Mouse (Mus musculus): ENCODE results near the gene Ralgps2. TPM values are rescaled to one million over a fixed set of nuclear protein-coding genes. Genes with fewer than 3 reads are reported as not detected.

Ralgps2 gene
- total RNA-seq, 2 experiments from 2014 or later = 3.9 to 20.1 TPM

GRCm38 (mm10) chr1:156779595-156779994, 159.8 kb downstream of the Ralgps2 start:
- ATAC-seq (replicated peaks; ENCODE audit: low FRiP score, poor library complexity, severe bottlenecking) = no peak

GRCm38 (mm10) chr1:156778977-156779376, 160.4 kb downstream of the Ralgps2 start:
- ATAC-seq (replicated peaks; ENCODE audit: low FRiP score, poor library complexity, severe bottlenecking) = no peak

- ATAC-seq (replicated peaks; ENCODE audit: low FRiP score, poor library complexity, severe bottlenecking) = no peak
Observed at GRCm38 (mm10) chr1:156777896-156778295, 161.5 kb downstream of the Ralgps2 start.

GRCm38 (mm10) chr1:156775983-156776382, 163.4 kb downstream of the Ralgps2 start:
- ATAC-seq (replicated peaks; ENCODE audit: low FRiP score, poor library complexity, severe bottlenecking) = no peak

- ATAC-seq (replicated peaks; ENCODE audit: low FRiP score, poor library complexity, severe bottlenecking) = no peak
Observed at GRCm38 (mm10) chr1:156775190-156775589, 164.2 kb downstream of the Ralgps2 start.

GRCm38 (mm10) chr1:156770845-156771244, 168.6 kb downstream of the Ralgps2 start:
- ATAC-seq (replicated peaks; ENCODE audit: low FRiP score, poor library complexity, severe bottlenecking) = no peak

- ATAC-seq (replicated peaks; ENCODE audit: low FRiP score, poor library complexity, severe bottlenecking) = no peak
Observed at GRCm38 (mm10) chr1:156769621-156770297, 169.7 kb downstream of the Ralgps2 start.

GRCm38 (mm10) chr1:156769163-156769562, 170.3 kb downstream of the Ralgps2 start:
- ATAC-seq (replicated peaks; ENCODE audit: low FRiP score, poor library complexity, severe bottlenecking) = no peak

GRCm38 (mm10) chr1:156765311-156765710, 174.1 kb downstream of the Ralgps2 start:
- no peak for ATAC-seq (replicated peaks; ENCODE audit: low FRiP score, poor library complexity, severe bottlenecking)

- no peak for ATAC-seq (replicated peaks; ENCODE audit: low FRiP score, poor library complexity, severe bottlenecking)
Observed at GRCm38 (mm10) chr1:156764584-156764983, 174.8 kb downstream of the Ralgps2 start.

GRCm38 (mm10) chr1:156763280-156763679, 176.1 kb downstream of the Ralgps2 start:
- ATAC-seq (replicated peaks; ENCODE audit: low FRiP score, poor library complexity, severe bottlenecking) = no peak

- ATAC-seq (replicated peaks; ENCODE audit: low FRiP score, poor library complexity, severe bottlenecking) = no peak
Observed at GRCm38 (mm10) chr1:156761430-156761801, 178.0 kb downstream of the Ralgps2 start.

- ATAC-seq (replicated peaks; ENCODE audit: low FRiP score, poor library complexity, severe bottlenecking) = no peak
Observed at GRCm38 (mm10) chr1:156760549-156761429, 178.6 kb downstream of the Ralgps2 start.

GRCm38 (mm10) chr1:156758326-156758725, 181.1 kb downstream of the Ralgps2 start:
- no peak for ATAC-seq (replicated peaks; ENCODE audit: low FRiP score, poor library complexity, severe bottlenecking)

GRCm38 (mm10) chr1:156754608-156755413, 184.6 kb downstream of the Ralgps2 start:
- no peak for ATAC-seq (replicated peaks; ENCODE audit: low FRiP score, poor library complexity, severe bottlenecking)

Other genes starting within 250 kb of the Ralgps2 start
- 23.9 and 25.6 TPM in 2 replicates for gene Fam20b, start 220.5 kb downstream of the Ralgps2 start, total RNA-seq (2015; ENCODE audit: low replicate concordance)
- 39.8 and 41.6 TPM in 2 replicates for gene Fam20b, start 220.5 kb downstream of the Ralgps2 start, total RNA-seq (2017; ENCODE audit: low replicate concordance)
- not detected in 2 replicates for gene Angptl1, start 101.1 kb downstream of the Ralgps2 start, total RNA-seq (2015; ENCODE audit: low replicate concordance)
- gene Angptl1, start 101.1 kb downstream of the Ralgps2 start, total RNA-seq (2017; ENCODE audit: low replicate concordance) = 0.51 and 0.53 TPM in 2 replicates
- gene Tex35, start 169.1 kb upstream of the Ralgps2 start, total RNA-seq (2015; ENCODE audit: low replicate concordance) = not detected in 2 replicates
- not detected in 2 replicates for gene Tex35, start 169.1 kb upstream of the Ralgps2 start, total RNA-seq (2017; ENCODE audit: low replicate concordance)

Measured in erythroid progenitor cell, adult 5-6 weeks (primary cell).